Mouse (Mus musculus): ENCODE measurements around the gene Sh3rf3.

Sh3rf3 gene

GRCm38 (mm10) chr10:59166104-59166944, 353.2 kb downstream of the Sh3rf3 start:
- DNase-seq (ENCODE audit: low read depth, low spot score) = peak; percentile 29

DNA sequence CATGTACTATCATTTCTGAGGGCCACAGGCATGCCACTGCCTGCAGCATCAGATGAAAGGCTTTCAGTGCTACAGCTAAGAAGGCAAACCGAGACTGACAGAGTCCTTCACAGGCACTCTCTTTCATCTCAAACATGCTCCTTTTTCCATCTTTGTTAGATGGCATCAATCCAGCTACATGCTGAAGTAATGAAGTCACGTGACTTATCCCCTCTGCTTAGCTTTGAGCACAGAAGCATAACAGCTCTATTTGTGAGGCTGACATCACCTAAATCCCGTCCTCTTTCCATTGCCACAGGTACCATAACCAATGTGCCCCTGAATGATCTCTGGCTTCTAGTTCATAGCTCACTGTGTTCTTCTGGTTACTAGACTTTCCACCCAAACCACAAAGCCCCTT, 357.9 kb downstream of the Sh3rf3 start:
- DNase-seq (ENCODE audit: low read depth, low spot score) = no peak

- DNase-seq (ENCODE audit: low read depth, low spot score) = no peak
These were observed 359.4 kb downstream of the Sh3rf3 start for GRCm38 (mm10) chr10:59172539-59172938.

DNA sequence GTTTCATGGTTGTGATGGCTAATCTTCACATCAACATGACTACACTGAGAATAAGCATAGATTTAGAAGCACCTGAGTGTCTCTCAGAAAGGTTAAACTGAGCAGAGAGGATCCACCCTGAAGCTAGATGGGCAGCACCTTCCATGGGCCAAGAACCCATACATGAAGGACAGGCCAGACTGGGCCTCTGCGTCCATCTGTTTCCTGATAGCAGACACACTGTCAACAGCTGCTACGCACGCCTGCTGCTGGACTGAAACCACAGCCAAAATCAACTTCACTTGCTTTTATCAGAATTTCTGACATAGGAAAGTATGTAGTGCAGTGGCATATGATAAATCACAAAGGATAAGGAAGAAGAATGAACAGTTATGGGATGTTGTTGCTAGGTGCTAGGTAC, 366.5 kb downstream of the Sh3rf3 start:
- DNase-seq (ENCODE audit: low read depth, low spot score) = no peak

DNA sequence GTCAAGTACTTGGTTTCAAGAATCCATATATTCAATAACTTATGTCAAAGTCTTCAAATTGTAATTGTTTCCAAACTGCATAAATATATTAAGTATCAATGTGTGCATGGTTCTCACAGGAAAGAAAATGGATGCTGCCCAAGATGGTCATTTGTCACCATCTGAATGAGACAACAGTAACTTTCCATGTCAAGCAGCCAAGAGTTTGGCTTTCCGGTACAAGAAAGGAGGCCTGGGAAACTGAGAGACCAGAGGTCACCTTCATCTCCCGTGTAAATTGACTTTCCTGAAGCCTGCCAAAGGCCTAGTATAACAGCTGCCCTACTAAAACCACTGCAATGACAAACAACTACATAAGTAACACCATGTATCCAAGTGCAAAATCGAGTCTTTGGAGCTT, 369.1 kb downstream of the Sh3rf3 start:
- DNase-seq (ENCODE audit: low read depth, low spot score) = no peak
